Mouse (Mus musculus) G1E-ER4 (cell line): ENCODE data around the gene H3f3b. TPM values are rescaled to one million over a fixed set of nuclear protein-coding genes. Genes with fewer than 3 reads are reported as not detected.
A peak's percentile ranks its signal among the peaks of the same experiment; 100 is the strongest.

Experiments
- GATA1 ChIP-seq: IDR thresholded peaks from one replicate; pipeline ENCODE4 v1.8.0; 2012; ENCODE audit warnings: low read length, inconsistent platforms
- polyA plus RNA-seq: library from polyadenylated mRNA; stranded (reverse); fragments of >175 nt; gene quantifications from 2 replicates; pipeline ENCODE4 v1.2.3, GENCODE M21; 2012

The H3f3b gene
- polyA plus RNA-seq, 1 experiment, result 312 TPM

DNA sequence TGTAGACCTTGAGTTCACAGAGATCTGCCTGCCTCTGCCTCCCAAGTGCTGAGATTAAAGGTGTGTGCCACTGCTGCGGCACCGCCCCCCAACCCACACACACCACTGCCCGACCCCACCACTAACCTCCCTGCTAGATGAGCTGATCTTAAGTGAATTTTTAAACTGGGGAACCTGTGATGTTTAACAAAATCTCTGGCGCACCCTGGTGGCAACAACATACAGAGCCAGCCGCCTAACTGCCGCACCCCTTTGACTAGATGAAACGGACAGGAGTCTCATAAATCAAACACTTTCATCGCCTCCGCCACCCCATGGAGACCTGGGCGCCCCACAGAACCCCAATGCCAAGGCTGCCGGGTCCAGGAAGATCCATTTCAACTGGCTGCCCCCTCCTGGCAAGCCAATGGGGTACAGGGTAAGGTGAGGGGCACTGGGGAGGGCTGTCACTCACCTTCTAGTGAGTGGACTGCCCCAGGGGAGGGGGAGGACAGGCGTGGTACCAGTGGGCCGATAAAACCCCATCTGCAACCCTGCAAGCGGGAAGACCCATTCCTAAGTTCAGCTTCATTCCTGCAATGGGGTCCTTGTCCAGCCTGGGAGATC lies 28.1 kb downstream of the H3f3b start:
- TF ChIP-seq GATA1, result no peak

DNA sequence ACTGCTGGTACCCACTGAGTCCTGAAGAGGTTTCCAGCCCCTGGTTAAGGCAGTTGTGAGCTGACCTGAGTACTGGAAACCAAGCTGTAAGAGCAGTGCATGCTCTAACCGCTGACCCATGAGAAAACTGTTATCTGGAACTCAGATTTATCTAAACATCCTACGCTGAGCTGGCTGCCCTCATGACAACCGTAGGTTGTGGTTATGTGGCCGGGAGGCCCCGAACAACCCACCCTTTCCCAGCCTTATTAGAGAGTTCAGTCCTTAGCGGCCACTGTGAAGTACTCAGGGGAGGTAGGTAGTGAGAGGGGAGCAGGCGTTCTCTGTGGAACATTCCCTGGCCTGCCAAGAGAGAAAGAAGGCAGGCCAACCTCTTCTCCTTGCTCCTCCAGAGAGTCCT lies 28.7 kb downstream of the H3f3b start:
- TF ChIP-seq GATA1, result peak; percentile 47

DNA sequence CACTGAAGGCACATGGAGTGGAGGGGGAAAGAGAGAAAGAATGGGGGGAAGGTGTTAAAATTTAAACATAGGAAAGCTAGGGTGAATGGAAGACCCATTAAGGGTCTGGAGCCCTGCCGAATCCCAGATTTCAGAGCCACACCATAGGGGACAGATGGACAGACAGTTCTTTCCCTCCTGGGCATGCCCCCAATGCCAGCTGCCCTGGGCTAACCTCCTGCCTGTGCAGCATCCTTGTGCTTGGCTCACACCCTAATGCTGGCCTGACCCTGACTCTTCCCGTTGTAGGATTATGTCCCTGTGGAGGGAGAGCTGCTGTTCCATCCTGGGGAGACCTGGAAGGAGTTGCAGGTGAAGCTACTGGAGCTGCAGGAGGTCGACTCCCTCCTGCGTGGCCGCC lies 30.1 kb downstream of the H3f3b start:
- no peak for TF ChIP-seq GATA1

DNA sequence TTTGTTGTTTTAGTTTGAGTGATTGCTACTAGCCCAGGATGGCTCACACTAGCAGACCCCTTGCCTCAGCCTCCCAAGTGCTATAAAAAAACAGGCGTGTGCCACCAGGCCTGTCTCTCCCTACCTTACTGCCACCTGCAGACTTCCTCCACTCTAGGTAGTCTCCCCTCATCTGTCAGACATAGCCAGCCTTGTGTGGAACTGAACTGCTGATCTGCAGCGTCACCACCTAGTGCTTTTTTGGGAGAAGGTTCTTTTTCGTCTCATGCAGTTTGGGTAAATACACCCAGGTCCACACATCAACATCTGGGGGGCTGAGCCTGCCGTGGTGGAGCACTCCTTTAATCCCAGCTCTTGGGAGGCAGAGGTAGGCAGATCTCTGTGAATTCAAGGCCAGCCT lies 30.7 kb downstream of the H3f3b start:
- TF ChIP-seq GATA1, result no peak

DNA sequence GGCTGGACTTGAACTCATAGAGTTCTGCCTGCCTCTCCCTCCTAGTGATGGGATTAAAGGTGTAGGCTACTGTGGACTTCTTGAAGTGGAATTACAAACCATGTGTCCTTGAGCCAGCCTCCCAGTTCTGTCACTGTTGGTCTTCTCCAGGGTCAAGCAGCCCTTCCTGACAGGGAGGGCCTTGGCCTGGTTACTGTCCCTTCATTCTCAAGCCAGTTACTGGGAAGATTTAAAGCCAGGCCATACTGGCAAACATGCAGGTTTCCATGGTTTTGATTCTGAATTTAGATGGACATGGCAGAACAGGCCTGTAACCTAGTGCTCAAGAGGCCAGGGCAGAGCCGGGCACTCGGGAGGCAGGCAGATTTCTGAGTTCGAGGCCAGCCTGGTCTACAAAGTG lies 32.5 kb downstream of the H3f3b start:
- TF ChIP-seq GATA1, result no peak

DNA sequence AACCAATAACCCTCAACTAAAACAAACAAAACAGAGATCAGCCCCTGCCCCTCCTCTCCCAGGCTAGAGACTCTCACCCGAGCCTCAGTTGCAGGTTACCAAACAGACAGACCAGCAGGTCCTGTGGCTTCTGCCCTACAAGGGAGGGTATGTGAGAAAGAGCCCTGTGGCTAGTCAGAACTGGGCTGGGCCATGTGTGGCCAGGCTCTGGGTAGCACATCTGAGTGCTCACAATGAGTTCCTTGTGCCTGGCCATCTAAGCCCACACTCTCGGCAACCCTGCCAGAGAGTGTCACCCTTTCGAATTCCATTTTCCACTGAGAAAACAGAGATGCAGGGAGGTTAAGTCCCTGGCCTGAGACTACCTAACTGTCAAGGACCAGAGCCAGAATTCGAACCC lies 35.7 kb downstream of the H3f3b start:
- TF ChIP-seq GATA1, result no peak

DNA sequence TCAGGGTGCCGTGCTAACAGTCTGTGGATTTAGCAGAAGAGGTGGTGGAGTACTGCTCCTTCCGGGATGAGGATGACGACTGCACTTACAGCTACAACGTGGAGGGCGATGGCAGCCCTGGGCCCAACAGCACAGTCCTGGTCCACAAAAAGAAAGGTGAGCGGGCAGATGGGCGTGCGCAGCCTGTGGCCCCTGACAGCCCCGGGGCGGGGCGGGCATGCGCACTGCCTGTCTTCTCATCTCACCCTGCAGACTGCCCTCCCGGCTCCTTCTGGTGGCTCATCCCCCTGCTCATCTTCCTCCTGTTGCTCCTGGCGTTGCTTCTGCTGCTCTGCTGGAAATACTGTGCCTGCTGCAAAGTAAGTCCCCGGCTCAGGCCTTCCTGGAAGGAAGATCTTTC lies 38.1 kb downstream of the H3f3b start:
- no peak for TF ChIP-seq GATA1

DNA sequence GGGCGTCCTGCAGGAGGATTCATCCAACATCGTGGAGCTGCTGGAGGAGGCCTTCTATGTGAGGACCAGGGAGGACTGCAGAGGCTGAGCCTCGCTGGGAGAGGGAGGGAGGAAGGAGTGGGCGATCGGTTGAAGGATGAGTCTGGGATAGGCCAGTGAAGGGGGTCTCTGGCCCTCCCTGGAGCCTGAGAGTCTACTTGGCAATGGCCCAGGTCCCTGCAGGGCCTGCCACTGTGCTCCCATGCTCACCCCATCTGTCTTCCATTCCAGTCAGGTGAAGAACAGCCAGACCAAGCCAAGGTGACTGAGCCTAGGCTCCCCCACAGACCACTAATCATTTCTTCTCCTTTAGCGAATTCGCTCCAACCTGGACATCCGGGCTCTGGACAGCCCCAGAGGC lies 44.5 kb downstream of the H3f3b start:
- TF ChIP-seq GATA1, result no peak

DNA sequence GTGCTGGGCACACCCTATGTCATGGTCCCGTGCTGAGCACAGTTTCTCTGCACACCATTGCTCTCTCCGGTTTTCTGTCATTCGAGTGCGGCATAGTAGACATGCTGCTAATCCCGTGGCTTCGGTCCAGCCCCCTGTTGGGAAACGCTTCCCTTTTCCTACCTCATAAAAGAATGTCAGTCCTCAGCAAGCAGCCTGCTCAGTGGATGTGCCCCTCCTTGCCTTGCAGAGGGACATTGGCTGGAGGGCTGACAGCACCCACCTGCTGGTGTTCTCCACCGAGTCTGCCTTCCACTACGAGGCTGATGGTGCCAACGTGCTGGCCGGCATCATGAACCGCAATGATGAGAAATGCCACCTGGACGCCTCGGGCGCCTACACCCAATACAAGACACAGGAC lies 45.3 kb downstream of the H3f3b start:
- TF ChIP-seq GATA1, result no peak

DNA sequence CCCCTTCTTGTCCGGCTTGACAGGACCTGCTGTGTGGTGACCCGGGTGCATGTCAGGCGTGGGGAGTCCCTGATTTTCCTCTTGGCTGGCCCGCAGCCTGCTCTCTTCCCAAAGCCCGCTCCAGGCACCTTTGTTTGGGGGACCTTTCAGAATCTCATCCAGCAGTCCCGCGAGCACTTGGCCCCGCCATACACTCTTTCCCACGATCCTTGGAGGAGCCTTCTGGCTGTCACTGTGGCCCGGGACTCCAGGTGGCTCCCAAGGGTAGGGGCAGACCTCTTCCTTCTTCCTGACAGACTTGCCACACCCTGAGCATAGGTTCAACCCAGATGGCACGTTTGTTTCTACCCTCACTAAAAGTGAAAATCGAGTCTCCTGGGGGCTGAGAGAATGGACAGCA lies 52.2 kb downstream of the H3f3b start:
- TF ChIP-seq GATA1, result no peak

DNA sequence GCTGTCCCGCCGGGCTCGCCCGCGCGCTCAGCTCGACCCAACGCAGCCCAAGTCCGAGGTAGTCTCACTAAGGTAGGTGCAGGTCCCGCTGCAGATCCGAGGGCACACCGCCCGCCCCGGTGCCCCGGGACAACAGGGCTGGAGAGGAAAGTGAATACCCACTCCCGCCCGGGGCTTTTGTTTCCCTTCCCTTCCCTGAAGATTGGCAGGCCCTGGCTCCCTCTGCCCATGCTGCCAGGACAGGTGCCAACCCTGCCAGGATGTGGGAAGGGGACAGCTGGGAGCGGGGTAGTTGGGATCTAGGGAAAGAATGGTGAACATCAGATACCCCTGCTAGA lies 52.7 kb downstream of the H3f3b start:
- no peak for TF ChIP-seq GATA1

DNA sequence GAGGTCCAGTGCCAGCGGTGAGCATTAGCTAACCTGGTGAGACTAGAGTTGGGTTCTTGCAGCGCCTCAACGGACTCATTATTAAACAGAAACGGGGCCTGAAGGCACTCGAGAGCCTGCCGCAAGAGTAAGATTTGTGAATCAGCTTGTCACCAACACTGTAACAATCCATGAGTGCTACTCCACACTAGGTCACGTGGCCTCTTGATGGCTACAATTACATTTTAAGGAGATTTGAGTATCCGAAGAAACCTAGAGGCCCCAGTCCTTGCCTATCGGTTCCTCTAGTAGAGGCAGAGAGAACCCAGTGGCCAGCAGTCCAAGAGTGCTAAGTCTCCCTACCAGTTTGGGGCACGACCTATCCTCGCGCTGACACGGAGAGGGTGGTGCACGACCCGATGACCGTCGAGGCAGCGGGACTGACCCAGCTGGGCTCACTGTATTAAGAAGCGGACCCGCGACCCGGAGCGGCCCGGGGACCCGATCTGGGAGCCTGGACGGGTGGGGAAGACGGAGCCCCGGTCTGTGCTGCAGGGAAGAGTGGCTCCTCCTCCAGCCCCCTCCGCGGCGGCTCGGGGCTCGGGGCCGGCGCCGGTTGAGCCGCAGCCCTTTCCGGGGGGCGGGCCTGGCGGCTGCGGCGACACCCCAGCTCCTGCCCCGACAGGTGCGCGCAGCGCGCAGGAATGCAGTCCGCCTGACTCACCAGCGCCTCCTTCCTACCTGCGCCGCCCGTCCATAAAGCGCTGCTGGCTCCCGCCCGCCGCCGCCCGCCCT lies 53.3 kb downstream of the H3f3b start, which contains the start of gene Itgb4:
Itgb4 (plus strand) TSS at position 401 of the 774 bp plus-strand sequence.
- TF ChIP-seq GATA1, result no peak

Other genes starting within 250 kb of the H3f3b start
- 0.68 and 0.82 TPM in 2 replicates for gene Caskin2, start 214.3 kb downstream of the H3f3b start, polyA plus RNA-seq
- 50.6 and 63.7 TPM in 2 replicates for gene Tsen54, start 213.2 kb downstream of the H3f3b start, polyA plus RNA-seq
- 23.4 and 41.3 TPM in 2 replicates for gene Llgl2, start 203.9 kb downstream of the H3f3b start, polyA plus RNA-seq
- 0.41 and 0.46 TPM in 2 replicates for gene Myo15b, start 169.6 kb downstream of the H3f3b start, polyA plus RNA-seq
- 9.2 and 13.4 TPM in 2 replicates for gene Smim5, start 128.0 kb downstream of the H3f3b start, polyA plus RNA-seq
- 0.21 TPM in 1 of 2 replicates, not detected in the other for gene Smim6, start 115.9 kb downstream of the H3f3b start, polyA plus RNA-seq
- 26.9 and 40.4 TPM in 2 replicates for gene Sap30bp, start 94.7 kb downstream of the H3f3b start, polyA plus RNA-seq
- 13.3 and 22.0 TPM in 2 replicates for gene Recql5, start 94.5 kb downstream of the H3f3b start, polyA plus RNA-seq
- gene Itgb4, start 53.3 kb downstream of the H3f3b start, polyA plus RNA-seq, result 0.04 and 0.13 TPM in 2 replicates
- 95.4 and 132 TPM in 2 replicates for gene Galk1, start 15.2 kb downstream of the H3f3b start, polyA plus RNA-seq
- 56.9 and 68.4 TPM in 2 replicates for gene Unk, start 2.4 kb upstream of the H3f3b start, polyA plus RNA-seq
- gene Unc13d, start 50.0 kb upstream of the H3f3b start, polyA plus RNA-seq, result 170 and 235 TPM in 2 replicates
- gene Wbp2, start 59.0 kb upstream of the H3f3b start, polyA plus RNA-seq, result 591 and 669 TPM in 2 replicates
- not detected in 2 replicates for gene Trim47, start 99.2 kb upstream of the H3f3b start, polyA plus RNA-seq
- gene Trim65, start 103.2 kb upstream of the H3f3b start, polyA plus RNA-seq, result not detected in 2 replicates
- gene Mrpl38, start 110.9 kb upstream of the H3f3b start, polyA plus RNA-seq, result 152 and 200 TPM in 2 replicates
- gene Fbf1, start 140.2 kb upstream of the H3f3b start, polyA plus RNA-seq, result 26.9 and 34.1 TPM in 2 replicates
- gene Ten1, start 170.9 kb upstream of the H3f3b start, polyA plus RNA-seq, result 114 and 122 TPM in 2 replicates
- 1.8 and 2.5 TPM in 2 replicates for gene Acox1, start 171.1 kb upstream of the H3f3b start, polyA plus RNA-seq
- 0.01 and 0.02 TPM in 2 replicates for gene Evpl, start 210.1 kb upstream of the H3f3b start, polyA plus RNA-seq
- gene Srp68, start 246.3 kb upstream of the H3f3b start, polyA plus RNA-seq, result 52.4 and 70.9 TPM in 2 replicates